Mouse (Mus musculus): Measurements from ENCODE around the gene Cycs. TPM values are rescaled to one million over a fixed set of nuclear protein-coding genes. Genes with fewer than 3 reads are reported as not detected.

Cycs gene
- polyA plus RNA-seq, 1 experiment: 50.4 TPM

GRCm38 (mm10) chr6:50588251-50588650 is 21.9 kb upstream of the Cycs start:
- Histone ChIP-seq H3K27ac (ENCODE audit: control insufficient read depth, insufficient read depth, low read depth, low read length, poor library complexity) (no peak overlapping the region), H3K4me1 (ENCODE audit: control insufficient read depth, insufficient read depth, low read length) (no peaks in the 10 kb centered on the region; the same call in 1 of the 2 replicates), H3K4me3 (replicated peaks; ENCODE audit: control insufficient read depth, low read depth, low read length) (no peak overlapping the region)
- 78% methylated on average over 1 of the region's 1 CpGs for WGBS
- TF ChIP-seq POLR2A (IDR thresholded peaks at IDR 0.05; ENCODE audit: borderline replicate concordance, control insufficient read depth, low read depth, low read length) (no peak), CTCF (IDR thresholded peaks at IDR 0.05; ENCODE audit: control insufficient read depth, insufficient read depth, low read length) (no peak)

- H3K4me3 ChIP-seq (replicated peaks; ENCODE audit: control insufficient read depth, low read depth, low read length): no peak overlapping the region
- H3K27ac ChIP-seq (ENCODE audit: control insufficient read depth, insufficient read depth, low read depth, low read length, poor library complexity): no peak overlapping the region
- no peaks in the 10 kb centered on the region for H3K4me1 ChIP-seq (ENCODE audit: control insufficient read depth, insufficient read depth, low read length)
- TF ChIP-seq CTCF (IDR thresholded peaks at IDR 0.05; ENCODE audit: control insufficient read depth, insufficient read depth, low read length): no peak
- 43% methylated on average over 2 of the region's 2 CpGs for WGBS
These were observed 21.1 kb upstream of the Cycs start for GRCm38 (mm10) chr6:50587412-50587811.

- Histone ChIP-seq H3K4me1 (ENCODE audit: control insufficient read depth, insufficient read depth, low read length) (no peaks in the 10 kb centered on the region), H3K4me3 (replicated peaks; ENCODE audit: control insufficient read depth, low read depth, low read length) (no peak overlapping the region), H3K27ac (ENCODE audit: control insufficient read depth, insufficient read depth, low read depth, low read length, poor library complexity) (no peak overlapping the region)
- no peak for TF ChIP-seq POLR2A (IDR thresholded peaks at IDR 0.05; ENCODE audit: borderline replicate concordance, control insufficient read depth, low read depth, low read length)
- no peak for TF ChIP-seq CTCF (IDR thresholded peaks at IDR 0.05; ENCODE audit: control insufficient read depth, insufficient read depth, low read length)
- 86% methylated on average over 5 of the region's 5 CpGs for WGBS
These were observed 20.0 kb upstream of the Cycs start for GRCm38 (mm10) chr6:50586316-50586715.

- 87% methylated on average over 7 of the region's 7 CpGs for WGBS
- H3K4me1 ChIP-seq (ENCODE audit: control insufficient read depth, insufficient read depth, low read length): no peaks in the 10 kb centered on the region
- no peak for TF ChIP-seq CTCF (IDR thresholded peaks at IDR 0.05; ENCODE audit: control insufficient read depth, insufficient read depth, low read length)
- no peak overlapping the region for H3K4me3 ChIP-seq (replicated peaks; ENCODE audit: control insufficient read depth, low read depth, low read length)
- no peak overlapping the region for H3K27ac ChIP-seq (ENCODE audit: control insufficient read depth, insufficient read depth, low read depth, low read length, poor library complexity)
These were observed 19.4 kb upstream of the Cycs start for GRCm38 (mm10) chr6:50585733-50586132.

- TF ChIP-seq POLR2A (IDR thresholded peaks at IDR 0.05; ENCODE audit: borderline replicate concordance, control insufficient read depth, low read depth, low read length) (no peak), CTCF (IDR thresholded peaks at IDR 0.05; ENCODE audit: control insufficient read depth, insufficient read depth, low read length) (no peak)
- no peaks in the 10 kb centered on the region for H3K4me1 ChIP-seq (ENCODE audit: control insufficient read depth, insufficient read depth, low read length)
- no peak overlapping the region for H3K4me3 ChIP-seq (replicated peaks; ENCODE audit: control insufficient read depth, low read depth, low read length)
- whole genome bisulfite sequencing: 64% methylated on average over 1 of the region's 1 CpGs
- no peak overlapping the region for H3K27ac ChIP-seq (ENCODE audit: control insufficient read depth, insufficient read depth, low read depth, low read length, poor library complexity)
These were observed 5.3 kb upstream of the Cycs start for GRCm38 (mm10) chr6:50571661-50572060.

GRCm38 (mm10) chr6:50566997-50567255 is 588 bp upstream of the Cycs start:
- WGBS: 8% methylated on average over 6 of the region's 6 CpGs
- H3K4me1 ChIP-seq (ENCODE audit: control insufficient read depth, insufficient read depth, low read length): no peaks in the 10 kb centered on the region; the same call in 1 of the 2 replicates
- peak overlapping the region; percentile 70 for H3K27ac ChIP-seq (ENCODE audit: control insufficient read depth, insufficient read depth, low read depth, low read length, poor library complexity)
- peak overlapping the region; percentile 63 for H3K4me3 ChIP-seq (replicated peaks; ENCODE audit: control insufficient read depth, low read depth, low read length)
- TF ChIP-seq CTCF (IDR thresholded peaks at IDR 0.05; ENCODE audit: control insufficient read depth, insufficient read depth, low read length) (no peak), POLR2A (IDR thresholded peaks at IDR 0.05; ENCODE audit: borderline replicate concordance, control insufficient read depth, low read depth, low read length) (no peak)

- Histone ChIP-seq H3K4me1 (ENCODE audit: control insufficient read depth, insufficient read depth, low read length) (peaks cover 1% of the 10 kb centered on the region; the same call in 1 of the 2 replicates), H3K27ac (ENCODE audit: control insufficient read depth, insufficient read depth, low read depth, low read length, poor library complexity) (no peak overlapping the region), H3K4me3 (replicated peaks; ENCODE audit: control insufficient read depth, low read depth, low read length) (no peak overlapping the region)
- TF ChIP-seq CTCF (IDR thresholded peaks at IDR 0.05; ENCODE audit: control insufficient read depth, insufficient read depth, low read length): no peak
- no peak for TF ChIP-seq POLR2A (IDR thresholded peaks at IDR 0.05; ENCODE audit: borderline replicate concordance, control insufficient read depth, low read depth, low read length)
- 97% methylated on average over 3 of the region's 3 CpGs for WGBS
These were observed 2.7 kb downstream of the Cycs start for GRCm38 (mm10) chr6:50563651-50564050.

GRCm38 (mm10) chr6:50562421-50562820 is 3.9 kb downstream of the Cycs start:
- TF ChIP-seq CTCF (IDR thresholded peaks at IDR 0.05; ENCODE audit: control insufficient read depth, insufficient read depth, low read length) (no peak), POLR2A (IDR thresholded peaks at IDR 0.05; ENCODE audit: borderline replicate concordance, control insufficient read depth, low read depth, low read length) (no peak)
- 49% methylated on average over 4 of the region's 4 CpGs for WGBS
- Histone ChIP-seq H3K4me1 (ENCODE audit: control insufficient read depth, insufficient read depth, low read length) (peaks cover 1% of the 10 kb centered on the region; the same call in 1 of the 2 replicates), H3K4me3 (replicated peaks; ENCODE audit: control insufficient read depth, low read depth, low read length) (no peak overlapping the region), H3K27ac (ENCODE audit: control insufficient read depth, insufficient read depth, low read depth, low read length, poor library complexity) (no peak overlapping the region)

- TF ChIP-seq CTCF (IDR thresholded peaks at IDR 0.05; ENCODE audit: control insufficient read depth, insufficient read depth, low read length) (no peak), POLR2A (IDR thresholded peaks at IDR 0.05; ENCODE audit: borderline replicate concordance, control insufficient read depth, low read depth, low read length) (no peak)
- Histone ChIP-seq H3K4me3 (replicated peaks; ENCODE audit: control insufficient read depth, low read depth, low read length) (no peak overlapping the region), H3K4me1 (ENCODE audit: control insufficient read depth, insufficient read depth, low read length) (peaks cover 1% of the 10 kb centered on the region; the same call in 1 of the 2 replicates), H3K27ac (ENCODE audit: control insufficient read depth, insufficient read depth, low read depth, low read length, poor library complexity) (no peak overlapping the region)
- 85% methylated on average over 1 of the region's 1 CpGs for WGBS
These were observed 5.6 kb downstream of the Cycs start for GRCm38 (mm10) chr6:50560776-50561175.
